Mouse (Mus musculus): ENCODE results near the gene Pbrm1. TPM values are rescaled to one million over a fixed set of nuclear protein-coding genes. Genes with fewer than 3 reads are reported as not detected.
A peak's percentile ranks its signal among the peaks of the same experiment; 100 is the strongest.

The Pbrm1 gene
- total RNA-seq, 2 experiments from 2014 or later = 65.7 to 69.4 TPM

DNA sequence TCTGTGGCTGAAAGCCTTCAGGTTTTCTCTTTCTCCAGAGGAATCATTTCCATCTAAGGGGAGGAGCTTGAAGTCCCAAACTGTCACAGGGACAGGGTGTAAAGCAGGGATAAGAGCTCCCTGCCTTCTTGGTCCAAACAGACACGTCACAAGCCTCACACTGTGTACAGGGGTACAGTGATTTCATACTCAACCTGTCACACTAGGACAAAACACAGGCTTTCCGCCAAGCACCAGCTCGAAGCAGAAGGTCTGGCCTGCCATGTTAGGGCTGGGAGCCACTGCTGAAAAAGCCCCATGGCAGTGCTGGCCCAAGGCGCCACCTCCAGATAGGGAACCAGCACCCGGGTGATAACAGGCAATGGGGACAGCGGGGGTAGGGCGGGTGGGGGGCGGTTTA is 145.1 kb downstream of the Pbrm1 start:
- ATAC-seq (replicated peaks; ENCODE audit: poor library complexity, severe bottlenecking) = no peak

GRCm38 (mm10) chr14:31165010-31165409 is 146.1 kb downstream of the Pbrm1 start:
- ATAC-seq (replicated peaks; ENCODE audit: poor library complexity, severe bottlenecking) = no peak

GRCm38 (mm10) chr14:31165458-31165857 is 146.5 kb downstream of the Pbrm1 start:
- ATAC-seq (replicated peaks; ENCODE audit: poor library complexity, severe bottlenecking) = no peak

DNA sequence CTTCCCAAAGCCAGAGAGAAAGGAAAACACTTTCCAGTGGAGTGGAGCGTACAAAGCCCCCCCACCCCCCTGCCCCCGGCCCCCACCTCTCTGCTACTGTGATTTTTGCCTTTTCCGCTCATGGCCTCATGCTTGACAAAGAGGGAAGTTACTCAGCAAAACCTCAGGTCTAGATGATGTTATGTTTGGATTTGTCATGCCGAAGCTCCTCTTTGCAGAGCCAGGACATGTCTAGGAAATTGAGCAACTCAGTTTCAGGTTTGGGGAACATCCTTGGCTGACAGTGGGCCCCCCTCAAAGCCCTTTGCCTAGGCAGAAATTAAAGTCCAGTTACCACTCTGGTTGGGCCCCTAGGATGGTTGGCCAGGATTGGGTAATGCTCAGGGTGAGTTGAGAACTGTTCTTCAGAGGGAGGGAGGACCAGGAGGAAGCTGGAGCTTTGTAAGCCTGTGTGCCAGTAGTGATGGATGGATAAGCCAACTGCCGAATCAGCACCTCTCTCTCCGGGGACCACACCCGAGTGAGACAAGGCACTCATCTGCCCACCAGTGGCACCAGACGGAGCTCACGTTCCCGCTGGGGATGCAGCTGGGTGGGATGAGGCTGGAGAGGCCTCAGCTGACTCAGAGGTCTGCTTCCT is 147.2 kb downstream of the Pbrm1 start:
- peak; percentile 88 for ATAC-seq (replicated peaks; ENCODE audit: poor library complexity, severe bottlenecking)

DNA sequence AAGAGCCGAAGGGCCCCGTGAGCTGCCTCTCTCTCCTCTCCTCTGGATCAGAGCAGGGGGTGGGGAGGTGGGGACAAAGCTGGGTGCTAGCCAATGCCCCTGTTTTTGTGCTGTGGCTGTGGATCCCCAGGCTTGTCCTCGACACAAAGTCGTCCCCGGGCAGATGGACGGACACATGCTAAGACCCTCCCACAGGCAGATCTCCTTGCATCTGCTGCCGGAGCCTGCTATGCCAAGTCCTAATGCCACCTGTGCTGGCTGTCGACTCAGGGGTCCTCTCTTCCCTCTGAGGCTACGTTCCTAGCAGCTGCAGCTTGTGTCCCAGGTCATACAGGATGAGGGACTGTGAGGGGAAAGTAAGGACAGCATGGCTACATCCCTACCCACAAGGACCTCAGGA is 147.9 kb downstream of the Pbrm1 start:
- ATAC-seq (replicated peaks; ENCODE audit: poor library complexity, severe bottlenecking) = no peak

DNA sequence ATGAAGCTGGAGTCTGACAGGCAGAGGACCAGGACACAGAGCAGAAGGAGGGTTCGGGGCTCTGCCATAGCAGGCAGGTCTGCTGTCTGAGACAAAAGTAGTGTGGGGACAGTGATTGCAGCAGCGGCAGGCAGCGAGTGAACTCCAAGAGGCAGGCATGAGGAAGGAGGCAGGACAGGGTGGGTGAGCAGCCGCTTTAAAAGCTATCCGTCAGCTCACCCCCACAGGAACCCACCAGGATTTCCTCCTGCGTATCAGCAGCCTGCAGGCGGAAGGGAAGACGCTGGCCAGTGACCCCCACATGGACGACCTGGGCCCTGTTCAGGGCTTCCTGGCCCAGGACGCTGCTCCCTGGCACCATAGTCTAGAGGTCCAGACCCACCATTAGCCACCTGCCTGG is 149.5 kb downstream of the Pbrm1 start, which contains the start of gene Stab1:
Gene Stab1, minus strand, starts transcription at position 217 of the 400 bp plus-strand sequence.
- ATAC-seq (replicated peaks; ENCODE audit: poor library complexity, severe bottlenecking) = peak; percentile 8; the same call in 1 of the 2 replicates

DNA sequence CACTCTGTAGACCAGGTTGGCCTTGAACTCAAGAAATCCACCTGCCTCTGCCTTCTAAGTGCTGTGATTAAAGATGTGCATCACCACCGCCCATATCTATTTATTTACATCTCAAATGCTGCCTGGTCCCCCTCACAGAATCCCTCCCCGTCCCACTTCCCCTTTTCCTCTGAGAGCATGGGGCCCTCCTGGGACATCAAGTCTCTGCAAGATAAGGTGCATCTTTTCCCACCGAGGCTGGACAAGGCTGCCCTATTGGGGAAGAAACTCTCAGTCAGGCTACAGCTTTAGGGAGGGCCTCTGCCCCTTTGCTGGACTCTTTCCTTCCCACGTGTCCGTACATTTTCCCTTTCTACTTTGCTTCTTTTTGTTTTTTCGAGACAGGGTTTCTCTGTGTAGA is 150.6 kb downstream of the Pbrm1 start:
- ATAC-seq (replicated peaks; ENCODE audit: poor library complexity, severe bottlenecking) = no peak

- ATAC-seq (replicated peaks; ENCODE audit: poor library complexity, severe bottlenecking) = no peak
Measured at GRCm38 (mm10) chr14:31170963-31171362, 152.0 kb downstream of the Pbrm1 start.

Other genes starting within 250 kb of the Pbrm1 start
- 7.3 and 11.7 TPM in 2 replicates for gene Tmem110, start 193.5 kb upstream of the Pbrm1 start, total RNA-seq (2014; fragmentation: Nextera tagmentation)
- 6.3 and 9.1 TPM in 2 replicates for gene Tmem110, start 193.5 kb upstream of the Pbrm1 start, total RNA-seq (2017)
- gene Mustn1, start 139.9 kb upstream of the Pbrm1 start, total RNA-seq (2014; fragmentation: Nextera tagmentation) = 2.9 TPM in 1 of 2 replicates, not detected in the other
- gene Mustn1, start 139.9 kb upstream of the Pbrm1 start, total RNA-seq (2017) = 0.65 and 2.2 TPM in 2 replicates
- not detected in 2 replicates for gene Itih4, start 132.7 kb upstream of the Pbrm1 start, total RNA-seq (2014; fragmentation: Nextera tagmentation)
- not detected in 2 replicates for gene Itih4, start 132.7 kb upstream of the Pbrm1 start, total RNA-seq (2017)
- gene Itih3, start 95.4 kb upstream of the Pbrm1 start, total RNA-seq (2014; fragmentation: Nextera tagmentation) = not detected in 2 replicates
- gene Itih3, start 95.4 kb upstream of the Pbrm1 start, total RNA-seq (2017) = not detected in 2 replicates
- not detected in 2 replicates for gene Itih1, start 75.8 kb upstream of the Pbrm1 start, total RNA-seq (2014; fragmentation: Nextera tagmentation)
- gene Itih1, start 75.8 kb upstream of the Pbrm1 start, total RNA-seq (2017) = not detected in 2 replicates
- gene Nek4, start 67.8 kb upstream of the Pbrm1 start, total RNA-seq (2014; fragmentation: Nextera tagmentation) = 7.8 and 12.9 TPM in 2 replicates
- gene Nek4, start 67.8 kb upstream of the Pbrm1 start, total RNA-seq (2017) = 11.5 and 16.3 TPM in 2 replicates
- gene Glt8d1, start 17.7 kb upstream of the Pbrm1 start, total RNA-seq (2014; fragmentation: Nextera tagmentation) = 28.8 and 35.9 TPM in 2 replicates
- 29.4 and 35.0 TPM in 2 replicates for gene Glt8d1, start 17.7 kb upstream of the Pbrm1 start, total RNA-seq (2017)
- 241 and 274 TPM in 2 replicates for gene Spcs1, start 17.5 kb upstream of the Pbrm1 start, total RNA-seq (2014; fragmentation: Nextera tagmentation)
- gene Spcs1, start 17.5 kb upstream of the Pbrm1 start, total RNA-seq (2017) = 151 and 157 TPM in 2 replicates
- gene Gnl3, start within 50 bp of the Pbrm1 start, total RNA-seq (2014; fragmentation: Nextera tagmentation) = 299 and 362 TPM in 2 replicates
- 338 and 354 TPM in 2 replicates for gene Gnl3, start within 50 bp of the Pbrm1 start, total RNA-seq (2017)
- 183 and 200 TPM in 2 replicates for gene Smim4, start 109.8 kb downstream of the Pbrm1 start, total RNA-seq (2014; fragmentation: Nextera tagmentation)
- gene Smim4, start 109.8 kb downstream of the Pbrm1 start, total RNA-seq (2017) = 85.5 and 91.3 TPM in 2 replicates
- gene Nt5dc2, start 111.9 kb downstream of the Pbrm1 start, total RNA-seq (2014; fragmentation: Nextera tagmentation) = 107 and 116 TPM in 2 replicates
- gene Nt5dc2, start 111.9 kb downstream of the Pbrm1 start, total RNA-seq (2017) = 172 and 213 TPM in 2 replicates
- not detected in 2 replicates for gene Stab1, start 149.5 kb downstream of the Pbrm1 start, total RNA-seq (2014; fragmentation: Nextera tagmentation)
- 3.0 TPM in 1 of 2 replicates, not detected in the other for gene Stab1, start 149.5 kb downstream of the Pbrm1 start, total RNA-seq (2017)
- 4.1 TPM in 1 of 2 replicates, not detected in the other for gene Tnnc1, start 189.2 kb downstream of the Pbrm1 start, total RNA-seq (2014; fragmentation: Nextera tagmentation)
- gene Tnnc1, start 189.2 kb downstream of the Pbrm1 start, total RNA-seq (2017) = 0.82 TPM in 1 of 2 replicates, not detected in the other
- 137 and 211 TPM in 2 replicates for gene Nisch, start 197.8 kb downstream of the Pbrm1 start, total RNA-seq (2014; fragmentation: Nextera tagmentation)
- gene Nisch, start 197.8 kb downstream of the Pbrm1 start, total RNA-seq (2017) = 86.1 and 111 TPM in 2 replicates
- gene Sema3g, start 198.7 kb downstream of the Pbrm1 start, total RNA-seq (2014; fragmentation: Nextera tagmentation) = 0.21 TPM in 1 of 2 replicates, not detected in the other
- gene Sema3g, start 198.7 kb downstream of the Pbrm1 start, total RNA-seq (2017) = not detected in 2 replicates
- gene Phf7, start 232.2 kb downstream of the Pbrm1 start, total RNA-seq (2014; fragmentation: Nextera tagmentation) = 13.9 and 15.2 TPM in 2 replicates
- gene Phf7, start 232.2 kb downstream of the Pbrm1 start, total RNA-seq (2017) = 14.8 and 17.4 TPM in 2 replicates
- 29.9 and 40.9 TPM in 2 replicates for gene Bap1, start 232.3 kb downstream of the Pbrm1 start, total RNA-seq (2014; fragmentation: Nextera tagmentation)
- 47.9 and 54.8 TPM in 2 replicates for gene Bap1, start 232.3 kb downstream of the Pbrm1 start, total RNA-seq (2017)